Mouse (Mus musculus) cerebellum, adult 8-10 months (tissue): Measurements from ENCODE around the gene Slc25a5.

Experiments
- DNase-seq: peaks from one replicate; pipeline ENCODE4 v3.0.0; 2022

Gene Slc25a5

GRCm38 (mm10) chrX:36843346-36843990, 48.0 kb downstream of the Slc25a5 start:
- no peak for DNase-seq

- no peak for DNase-seq
Observed at GRCm38 (mm10) chrX:36847152-36847551, 51.7 kb downstream of the Slc25a5 start.
